24 mouse cellular contexts compared by ENCODE assay signal in genomic region chr6:56068516-56068915, GRCm38 (mm10). TPM values are rescaled to one million over a fixed set of nuclear protein-coding genes. Genes with fewer than 3 reads are reported as not detected.
DNase-seq lines count a peak whose midpoint lies in the region; ATAC-seq lines count a peak whose summit lies in the region.
"Had no signal": no experiment of that assay in that cellular context is flagged by ENCODE, and none has a peak within 500 bp of the region (broad histone marks: within the 10 kb centered on the region; RNA-seq: fewer than 3 reads in every experiment).

No protein-coding gene starts in this region.

- no peak overlapping the region for H3K4me3 ChIP-seq in midbrain, embryonic 11.5 days (ENCODE audit: low read depth, low read length)
- H3K4me3 ChIP-seq in midbrain, embryonic 13.5 days (replicated peaks), result no peak overlapping the region
- no peak overlapping the region for H3K4me3 ChIP-seq in forebrain, embryonic 15.5 days

- H3K9me3 ChIP-seq in midbrain, embryonic 11.5 days (ENCODE audit: control insufficient read depth, low read length), result no peaks in the 10 kb centered on the region
- no peaks in the 10 kb centered on the region for H3K9me3 ChIP-seq in midbrain, embryonic 13.5 days
- no peaks in the 10 kb centered on the region for H3K9me3 ChIP-seq in forebrain, embryonic 15.5 days
- H3K9me3 ChIP-seq: G1E had no signal

- H3K4me2 ChIP-seq in midbrain, embryonic 11.5 days, result no peak overlapping the region
- H3K4me2 ChIP-seq in midbrain, embryonic 13.5 days (replicated peaks), result no peak overlapping the region
- H3K4me2 ChIP-seq in forebrain, embryonic 15.5 days (replicated peaks), result no peak overlapping the region

- peak; percentile 62 for DNase-seq in midbrain, embryonic 11.5 days (ENCODE audit: low spot score, missing footprints)
- DNase-seq in Muller cell, postnatal 12 days (ENCODE audit: inconsistent ontology term), result peak; percentile 71
- peak; percentile 4 for DNase-seq in brain, adult 2 months (ENCODE audit: low read depth, low spot score)
- DNase-seq in kidney, postnatal 25 days, result no peak
- DNase-seq: adrenal gland, adult 2 months; adrenal gland, adult 8-10 months; adrenal gland, postnatal 10 days; adrenal gland, postnatal 14 days; adrenal gland, postnatal 25 days; adrenal gland, postnatal 36 days; B cell, adult 2 months; cerebellum, adult 11 months; cerebellum, adult 11-12 months; cerebellum, adult 18-20 months; cerebellum, adult 2 months; cerebellum, adult 8-10 months had no signal

- H3K36me3 ChIP-seq in midbrain, embryonic 11.5 days (ENCODE audit: control insufficient read depth, insufficient read depth, low read length), result no peaks in the 10 kb centered on the region
- H3K36me3 ChIP-seq in midbrain, embryonic 13.5 days, result no peaks in the 10 kb centered on the region
- H3K36me3 ChIP-seq in forebrain, embryonic 15.5 days, result no peaks in the 10 kb centered on the region
- H3K36me3 ChIP-seq: G1E had no signal

- H3K9ac ChIP-seq in midbrain, embryonic 11.5 days (ENCODE audit: low read length), result no peak overlapping the region
- H3K9ac ChIP-seq in midbrain, embryonic 13.5 days (replicated peaks), result no peak overlapping the region
- H3K9ac ChIP-seq in forebrain, embryonic 15.5 days (replicated peaks), result no peak overlapping the region

- H3K27me3 ChIP-seq in midbrain, embryonic 11.5 days (ENCODE audit: control insufficient read depth, insufficient read depth, low read length), result no peaks in the 10 kb centered on the region
- H3K27me3 ChIP-seq in midbrain, embryonic 13.5 days, result peaks cover 2% of the 10 kb centered on the region; the same call in 1 of the 2 replicates
- H3K27me3 ChIP-seq in forebrain, embryonic 15.5 days, result no peaks in the 10 kb centered on the region
- H3K27me3 ChIP-seq: CH12.LX had no signal

- H3K27ac ChIP-seq in midbrain, embryonic 11.5 days (ENCODE audit: low read depth, low read length), result no peak overlapping the region
- H3K27ac ChIP-seq in midbrain, embryonic 13.5 days, result no peak overlapping the region
- H3K27ac ChIP-seq in forebrain, embryonic 15.5 days (replicated peaks), result no peak overlapping the region

- ATAC-seq in midbrain, embryonic 11.5 days (ENCODE audit: low FRiP score), result no peak
- ATAC-seq in midbrain, embryonic 13.5 days, result no peak
- ATAC-seq in forebrain, embryonic 15.5 days (replicated peaks), result no peak
- ATAC-seq: activated CD4-positive, CD25-positive, alpha-beta regulatory T cell, adult 4 months; CD4-positive, CD25-positive, alpha-beta regulatory T cell, adult 4 months; Patski had no signal

- H3K4me1 ChIP-seq in midbrain, embryonic 11.5 days (ENCODE audit: control insufficient read depth, insufficient read depth, low read length), result no peaks in the 10 kb centered on the region
- no peaks in the 10 kb centered on the region for H3K4me1 ChIP-seq in midbrain, embryonic 13.5 days (replicated peaks)
- 0 out of 2 replicates have a peak, but pooled peaks cover 3% of the 10 kb centered on the region for H3K4me1 ChIP-seq in forebrain, embryonic 15.5 days

RNA-seq across cellular contexts. Expression of gene Ppp1r17, which starts 51.2 kb away (rescaled TPM):
- polyA plus RNA-seq in midbrain, embryonic 11.5 days (2014; fragmentation: Nextera tagmentation; extraction: Ambion mirVana), result 19.2 and 20.1 TPM in 2 replicates
- polyA plus RNA-seq in midbrain, embryonic 13.5 days (2015; fragmentation: Nextera tagmentation; extraction: Ambion mirVana), result 10.9 and 12.4 TPM in 2 replicates
- 2.3 and 2.6 TPM in 2 replicates for polyA plus RNA-seq in forebrain, embryonic 15.5 days (2015; fragmentation: Nextera tagmentation; extraction: Ambion mirVana)
- polyA plus RNA-seq: activated CD4-positive, CD25-positive, alpha-beta regulatory T cell, adult 4 months; C2C12; CD4-positive, CD25-positive, alpha-beta regulatory T cell, adult 4 months; G1E; Patski had no signal

Comparison
In these comparisons a context has a peak if more than half of its experiments do, and no peak if none do; other contexts are left out.
1. DNase-seq: peak in midbrain, embryonic 11.5 days (single experiment), Muller cell, postnatal 12 days (single experiment) and brain, adult 2 months (single experiment); none in kidney, postnatal 25 days (0 of 2).